Mouse (Mus musculus) spleen, adult 2 months (tissue): ENCODE measurements around the gene Gpr150. TPM values are rescaled to one million over a fixed set of nuclear protein-coding genes. Genes with fewer than 3 reads are reported as not detected.
A peak's percentile ranks its signal among the peaks of the same experiment; 100 is the strongest.

Experiments
- DNase-seq, 2 experiments: peaks; one replicate each; pipeline versions ENCODE4 v3.0.0 to v3.0.0-alpha.2; 2012 to 2021; ENCODE audit warnings: low spot score in 2 of 2, low read depth in 1 of 2
- H3K27ac ChIP-seq: fragments of 200-500 bp; 2 replicates; pipeline ENCODE4 v1.5.1; 2012; ENCODE audit warnings: low read length, inconsistent platforms; ENCODE audit not compliant: insufficient read depth
- H3K27me3 ChIP-seq: fragments of 200-500 bp; 2 replicates; pipeline ENCODE4 v1.6.1; 2012; ENCODE audit warnings: mild to moderate bottlenecking, moderate library complexity, low read length, inconsistent platforms; ENCODE audit not compliant: control insufficient read depth, insufficient read depth
- H3K36me3 ChIP-seq: fragments of 200-500 bp; 2 replicates; pipeline ENCODE4 v1.6.1; 2012; ENCODE audit warnings: mild to moderate bottlenecking, low read length, inconsistent platforms; ENCODE audit not compliant: control insufficient read depth, insufficient read depth
- H3K4me1 ChIP-seq: fragments of 200-500 bp; 2 replicates; pipeline ENCODE4 v1.6.1; 2011; ENCODE audit warnings: inconsistent platforms; ENCODE audit not compliant: control insufficient read depth, insufficient read depth, insufficient read length
- H3K4me3 ChIP-seq: fragments of 200-500 bp; 2 replicates; pipeline ENCODE4 v1.5.1; 2011; ENCODE audit warnings: mild to moderate bottlenecking, inconsistent platforms; ENCODE audit not compliant: insufficient read depth, insufficient read length; ENCODE audit errors: extremely low read depth
- CTCF ChIP-seq: fragments of 200-500 bp; IDR thresholded peaks from 2 replicates; pipeline ENCODE4 v1.5.1; 2011; ENCODE audit warnings: mild to moderate bottlenecking, inconsistent platforms; ENCODE audit not compliant: insufficient read depth, insufficient read length, insufficient replicate concordance; ENCODE audit errors: extremely low read depth
- POLR2A ChIP-seq: fragments of 200-500 bp; IDR thresholded peaks from 2 replicates; pipeline ENCODE4 v1.6.1; 2011; ENCODE audit warnings: low read depth, low read length, inconsistent platforms
- WGBS: fragments of 180-500 bp; shearing (Covaris S2); methylation state at CpG from one replicate; pipeline ENCODE4 v1.1.7; 2018; 5-methylcytosine and 5-hydroxymethylcytosine counted together
- polyA plus RNA-seq: library from polyadenylated mRNA; depleted of rRNA; stranded (reverse); fragments of >200 nt; gene quantifications from 2 replicates; pipeline ENCODE4 v1.2.3, GENCODE M21; 2012

Gpr150 gene
- polyA plus RNA-seq, 1 experiment = 0.20 TPM

- Histone ChIP-seq H3K27ac (no peak overlapping the region), H3K4me1 (peaks cover 10% of the 10 kb centered on the region), H3K4me3 (peak overlapping the region; percentile 49), H3K27me3 (peaks cover 8% of the 10 kb centered on the region; the same call in 1 of the 2 replicates), H3K36me3 (no peaks in the 10 kb centered on the region)
- peak in 1 of 2 experiments; percentile 31 for DNase-seq
- WGBS = under 1% methylated on average over 59 of the region's 59 CpGs
- TF ChIP-seq CTCF (no peak), POLR2A (no peak)
Measured at GRCm38 (mm10) chr13:76055391-76056232, 1.2 kb downstream of the Gpr150 start.

GRCm38 (mm10) chr13:76044971-76045370 lies 11.8 kb downstream of the Gpr150 start:
- H3K4me3 ChIP-seq = no peak overlapping the region
- H3K36me3 ChIP-seq = no peaks in the 10 kb centered on the region
- no peaks in the 10 kb centered on the region for H3K4me1 ChIP-seq
- TF ChIP-seq CTCF = no peak
- TF ChIP-seq POLR2A = no peak
- DNase-seq = no peak
- no peaks in the 10 kb centered on the region for H3K27me3 ChIP-seq
- H3K27ac ChIP-seq = no peak overlapping the region

DNA sequence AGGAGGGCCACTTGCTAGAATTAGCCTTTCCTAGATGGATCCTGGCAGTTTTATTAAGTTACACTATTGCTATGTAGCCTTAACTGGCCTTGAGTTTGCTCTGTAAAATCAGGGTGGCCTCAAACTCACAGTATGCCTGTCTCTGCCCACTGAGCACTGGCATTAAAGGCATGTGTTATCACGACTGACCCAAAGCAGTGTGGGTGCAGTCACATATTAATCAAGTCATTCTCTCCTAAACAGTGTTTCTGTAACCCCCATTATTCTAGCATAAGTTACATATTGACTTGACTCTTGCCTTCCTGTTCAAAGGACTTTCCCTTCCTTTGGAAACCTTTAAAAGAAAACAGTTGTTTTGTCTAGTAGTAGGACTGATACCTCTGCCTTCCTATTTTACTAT lies 14.3 kb downstream of the Gpr150 start:
- H3K4me1 ChIP-seq = no peaks in the 10 kb centered on the region
- H3K27me3 ChIP-seq = no peaks in the 10 kb centered on the region
- no peak for DNase-seq
- H3K4me3 ChIP-seq = no peak overlapping the region
- H3K36me3 ChIP-seq = no peaks in the 10 kb centered on the region
- no peak for TF ChIP-seq CTCF
- TF ChIP-seq POLR2A = no peak
- WGBS = 69% methylated on average over 1 of the region's 1 CpGs
- H3K27ac ChIP-seq = no peak overlapping the region

- Histone ChIP-seq H3K27me3 (no peaks in the 10 kb centered on the region), H3K4me3 (no peak overlapping the region), H3K27ac (no peak overlapping the region), H3K36me3 (no peaks in the 10 kb centered on the region), H3K4me1 (no peaks in the 10 kb centered on the region)
- WGBS = 73% methylated on average over 3 of the region's 3 CpGs
- DNase-seq = no peak
- TF ChIP-seq POLR2A (no peak), CTCF (no peak)
Measured at GRCm38 (mm10) chr13:76024588-76024987, 32.2 kb downstream of the Gpr150 start.

DNA sequence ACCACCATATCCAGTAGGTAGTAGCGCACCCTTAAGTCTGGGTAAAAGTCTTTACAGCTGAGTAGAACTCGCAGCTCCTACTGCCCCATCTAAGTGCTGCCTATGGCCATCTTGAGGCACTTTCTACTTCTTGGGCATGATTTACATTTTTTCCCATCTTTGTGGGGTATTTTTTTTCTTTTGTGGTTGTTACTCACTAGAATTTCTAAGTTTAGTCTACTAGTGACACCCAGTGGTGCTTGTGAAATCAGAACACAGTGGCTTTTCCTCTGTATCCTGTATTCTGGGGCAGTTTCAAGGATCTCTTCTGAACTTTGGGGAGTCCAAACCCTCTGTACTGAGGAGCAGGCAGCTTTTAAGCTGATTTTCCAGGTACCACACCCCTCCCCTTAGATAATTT lies 35.0 kb downstream of the Gpr150 start:
- Histone ChIP-seq H3K4me3 (no peak overlapping the region), H3K27me3 (no peaks in the 10 kb centered on the region), H3K27ac (no peak overlapping the region), H3K4me1 (0 out of 2 replicates have a peak, but pooled peaks cover 2% of the 10 kb centered on the region), H3K36me3 (no peaks in the 10 kb centered on the region)
- TF ChIP-seq CTCF (no peak), POLR2A (no peak)
- WGBS = 76% methylated on average over 2 of the region's 2 CpGs
- no peak for DNase-seq

DNA sequence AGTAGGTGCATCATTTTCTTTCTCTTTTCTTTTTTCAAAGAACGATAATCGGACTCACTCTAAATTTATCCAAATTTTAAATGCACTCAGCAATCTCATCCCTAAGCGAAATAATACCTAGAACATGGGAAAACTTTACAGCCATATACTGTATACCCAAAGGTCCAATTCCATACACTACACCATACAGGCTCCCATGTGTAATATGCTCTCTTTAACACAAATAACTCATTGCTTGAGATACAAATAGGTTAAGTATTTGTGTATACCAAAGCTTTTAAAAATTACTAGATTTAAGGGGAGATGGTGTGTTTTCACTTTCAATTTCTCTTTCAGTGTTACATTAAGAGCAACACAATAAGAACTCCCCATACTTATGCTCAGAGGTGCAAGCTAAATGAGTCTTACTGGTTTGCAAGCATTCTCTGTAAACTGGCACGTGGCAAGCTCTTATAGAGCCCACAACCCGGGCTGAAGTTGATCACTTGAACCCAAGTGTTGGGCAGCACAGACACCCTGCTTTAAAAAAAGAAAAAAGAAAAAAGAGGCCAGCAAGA lies 37.9 kb downstream of the Gpr150 start:
- Histone ChIP-seq H3K36me3 (no peaks in the 10 kb centered on the region), H3K27me3 (no peaks in the 10 kb centered on the region), H3K4me3 (peak overlapping the region; percentile 83), H3K4me1 (0 out of 2 replicates have a peak, but pooled peaks cover 2% of the 10 kb centered on the region), H3K27ac (peak overlapping the region; percentile 96)
- TF ChIP-seq CTCF (no peak), POLR2A (no peak)
- DNase-seq = no peak
- 12% methylated on average over 5 of the region's 5 CpGs for WGBS
